Mouse (Mus musculus) myocyte (in vitro differentiated cells): ENCODE data around the gene 4931429L15Rik.
A peak's percentile ranks its signal among the peaks of the same experiment; 100 is the strongest.

ENCODE experiments used
- CEBPB ChIP-seq: IDR thresholded peaks from 2 replicates; pipeline ENCODE4 v1.6.1; 2011; ENCODE audit warnings: mild to moderate bottlenecking, moderate library complexity; ENCODE audit not compliant: poor library complexity, insufficient read depth, severe bottlenecking
- E2F4 ChIP-seq: IDR thresholded peaks from one replicate; pipeline ENCODE4 v1.6.1; 2011; ENCODE audit warnings: mild to moderate bottlenecking, control low read depth, moderate library complexity; ENCODE audit not compliant: insufficient read depth
- MAX ChIP-seq: IDR thresholded peaks from one replicate; pipeline ENCODE4 v1.6.1; 2011; ENCODE audit warnings: low read depth, mild to moderate bottlenecking, control low read depth
- MYOD1 ChIP-seq, 3 experiments: IDR thresholded peaks; one replicate each; pipeline ENCODE4 v1.6.1; 2011; ENCODE audit warnings: control low read depth in 2 of 3, low read depth in 2 of 3, mild to moderate bottlenecking in 2 of 3, moderate library complexity in 1 of 3; ENCODE audit not compliant: insufficient read length in 2 of 3, control insufficient read depth in 1 of 3
- MYOG ChIP-seq, 3 experiments: IDR thresholded peaks; one replicate each; pipeline ENCODE4 v1.6.1; 2011; ENCODE audit warnings: control low read depth in 2 of 3, low read depth in 2 of 3, mild to moderate bottlenecking in 2 of 3; ENCODE audit not compliant: insufficient read length in 2 of 3, control insufficient read depth in 1 of 3, insufficient read depth in 1 of 3
- POLR2A ChIP-seq: IDR thresholded peaks from one replicate; pipeline ENCODE4 v1.6.1; 2011; ENCODE audit warnings: low read depth, mild to moderate bottlenecking, control low read depth, moderate library complexity; ENCODE audit not compliant: insufficient read length
- POLR2AphosphoS2 ChIP-seq: IDR thresholded peaks from one replicate; pipeline ENCODE4 v1.6.1; 2011; ENCODE audit warnings: low read depth, control low read depth; ENCODE audit not compliant: insufficient read length
- REST ChIP-seq: IDR thresholded peaks from one replicate; pipeline ENCODE4 v1.6.1; 2011; ENCODE audit warnings: mild to moderate bottlenecking, control low read depth, moderate library complexity; ENCODE audit not compliant: insufficient read depth, insufficient read length
- SRF ChIP-seq: IDR thresholded peaks from one replicate; pipeline ENCODE4 v1.6.1; 2011; ENCODE audit warnings: low read depth; ENCODE audit not compliant: control insufficient read depth, insufficient read length
- TCF12 ChIP-seq: IDR thresholded peaks from one replicate; pipeline ENCODE4 v1.6.1; 2011; ENCODE audit warnings: mild to moderate bottlenecking, control low read depth; ENCODE audit not compliant: poor library complexity, insufficient read depth, severe bottlenecking
- TCF3 ChIP-seq: IDR thresholded peaks from one replicate; pipeline ENCODE4 v1.6.1; 2011; ENCODE audit warnings: low read depth, control low read depth; ENCODE audit not compliant: insufficient read length
- USF1 ChIP-seq: IDR thresholded peaks from one replicate; pipeline ENCODE4 v1.6.1; 2011; ENCODE audit warnings: low read depth, mild to moderate bottlenecking, control low read depth, moderate library complexity

DNA sequence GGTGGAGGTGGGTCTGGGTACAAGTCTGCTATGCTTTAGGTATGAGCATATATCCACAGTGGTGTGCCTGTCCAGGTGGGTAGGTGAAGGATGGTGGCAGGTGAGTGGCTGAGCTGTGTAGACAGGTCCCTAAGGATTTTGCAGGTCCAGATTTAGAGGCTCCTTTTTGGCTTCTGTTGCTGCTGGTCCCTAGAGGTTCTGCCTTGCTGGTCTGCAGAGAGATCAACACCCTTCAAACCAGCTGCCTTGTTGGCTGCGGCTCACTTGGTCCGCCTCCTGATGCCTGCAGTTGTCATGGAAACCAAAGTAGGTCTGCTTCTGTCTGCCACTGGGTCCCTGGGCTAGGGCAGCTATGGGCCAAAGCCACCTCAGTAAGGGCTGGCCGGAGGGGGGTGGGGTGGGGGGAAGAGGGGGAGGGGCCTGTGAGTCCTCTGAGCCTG lies 18.1 kb upstream of the 4931429L15Rik start:
- no peak for TF ChIP-seq E2F4
- TF ChIP-seq MYOD1 (IDR thresholded peaks at IDR 0.05; ENCODE audit: control insufficient read depth in 1 of 3, insufficient read length in 2 of 3, low read depth in 2 of 3), result peak in 1 of 3 experiments; percentile 45
- TF ChIP-seq MAX, result no peak
- no peak for TF ChIP-seq POLR2A
- no peak for TF ChIP-seq SRF
- TF ChIP-seq MYOG (IDR thresholded peaks at IDR 0.05; ENCODE audit: control insufficient read depth in 1 of 3, insufficient read depth in 1 of 3, insufficient read length in 2 of 3, low read depth in 2 of 3), result peak in 1 of 3 experiments; percentile 34
- TF ChIP-seq USF1, result no peak
- TF ChIP-seq CEBPB, result no peak
- no peak for TF ChIP-seq POLR2AphosphoS2
- no peak for TF ChIP-seq TCF12
- no peak for TF ChIP-seq REST
- TF ChIP-seq TCF3, result no peak
